Mouse (Mus musculus) adrenal gland, postnatal 14 days (tissue): ENCODE results near the gene Nlk. TPM values are rescaled to one million over a fixed set of nuclear protein-coding genes. Genes with fewer than 3 reads are reported as not detected.
"Not testable (repeated sequence)": the region's sequence is repeated elsewhere in the genome, so short reads cannot be mapped to it uniquely, and the experiment has no call there.

Source experiments
- DNase-seq: peaks from one replicate; pipeline ENCODE4 v3.0.0; 2021; ENCODE audit warnings: mixed read lengths
- total RNA-seq: library from RNA; stranded (reverse); gene quantifications from 2 replicates; pipeline ENCODE4 v1.2.3, GENCODE M21; 2021

Nlk gene
- total RNA-seq, 1 experiment from 2014 or later, result 51.7 TPM

- DNase-seq, result no peak
These were observed 100.4 kb downstream of the Nlk start for GRCm38 (mm10) chr11:78596750-78597149.

GRCm38 (mm10) chr11:78595773-78596172 lies 101.4 kb downstream of the Nlk start:
- no peak for DNase-seq

DNA sequence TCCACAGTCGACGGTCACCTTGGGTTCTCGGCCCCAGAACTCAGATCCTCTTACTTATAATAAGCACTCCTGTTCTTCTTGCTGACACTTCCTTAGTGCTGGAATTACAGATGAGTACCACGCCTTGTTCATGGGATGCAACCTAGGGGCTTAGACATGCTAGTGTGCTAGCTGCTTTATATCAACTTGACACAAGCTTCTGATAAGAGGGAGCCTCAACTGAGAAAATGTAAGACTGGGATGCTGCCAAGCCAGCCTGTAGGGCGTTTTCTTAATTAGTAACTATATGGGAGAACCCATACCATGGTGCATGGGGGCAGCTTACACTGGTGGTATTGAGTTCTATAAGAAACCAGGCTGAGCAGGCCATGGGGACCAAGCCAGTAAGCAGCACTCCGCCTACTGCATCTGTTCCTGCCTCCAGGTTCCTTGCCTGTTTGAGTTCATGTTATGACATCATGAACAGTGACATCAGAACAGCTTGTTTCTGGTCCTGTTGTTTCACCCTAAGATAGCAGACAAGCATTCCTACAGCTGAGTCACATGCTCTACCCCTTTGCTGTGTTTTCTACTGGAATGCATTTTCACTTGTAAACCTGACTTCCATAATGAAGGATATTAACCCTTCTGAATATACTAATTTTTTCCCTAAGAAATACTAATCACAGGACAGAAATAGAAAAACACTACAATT lies 102.8 kb downstream of the Nlk start:
- no peak for DNase-seq

DNA sequence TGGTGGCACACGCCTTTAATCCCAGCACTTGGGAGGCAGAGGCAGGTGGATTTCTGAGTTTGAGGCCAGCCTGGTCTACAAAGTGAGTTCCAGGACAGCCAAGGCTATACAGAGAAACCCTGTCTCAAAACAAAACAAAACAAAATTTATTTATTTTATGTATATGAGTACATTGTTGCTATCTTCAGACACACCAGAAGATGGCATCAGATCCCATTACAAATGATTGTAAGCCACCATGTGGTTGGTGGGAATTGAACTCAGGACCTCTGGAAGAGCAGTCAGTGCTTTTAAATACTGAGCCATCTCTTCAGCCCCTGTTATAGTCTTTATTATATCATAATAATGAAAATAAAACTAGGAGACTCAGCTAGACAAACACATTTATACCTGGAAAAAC lies 109.5 kb downstream of the Nlk start:
- DNase-seq, result not testable (repeated sequence)

- no peak for DNase-seq
These were observed 111.1 kb downstream of the Nlk start for GRCm38 (mm10) chr11:78586099-78586498.

DNA sequence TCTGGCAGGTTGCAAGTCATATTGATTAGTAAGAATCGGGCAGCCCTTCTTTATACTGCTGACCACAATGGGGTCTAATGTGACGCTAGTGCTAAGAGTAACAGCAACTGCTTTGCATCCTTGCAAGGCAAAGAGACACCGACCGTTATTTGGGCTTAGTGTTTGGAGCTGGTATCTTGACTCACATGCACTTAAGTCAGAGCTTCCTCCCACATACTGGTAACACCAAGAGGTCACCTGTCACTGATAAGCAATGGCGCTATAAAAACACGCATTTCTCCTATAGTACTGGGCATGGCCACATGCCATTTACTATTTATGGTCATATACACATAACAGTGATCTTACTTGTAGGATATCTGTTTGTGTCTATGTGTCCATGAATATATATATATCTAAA lies 114.3 kb downstream of the Nlk start:
- DNase-seq, result no peak

GRCm38 (mm10) chr11:78574975-78575374 lies 122.2 kb downstream of the Nlk start:
- no peak for DNase-seq

GRCm38 (mm10) chr11:78574536-78574935 lies 122.6 kb downstream of the Nlk start:
- DNase-seq, result no peak

- not testable (repeated sequence) for DNase-seq
These were observed 123.1 kb downstream of the Nlk start for GRCm38 (mm10) chr11:78574031-78574430.

GRCm38 (mm10) chr11:78571854-78572253 lies 125.3 kb downstream of the Nlk start:
- no peak for DNase-seq

DNA sequence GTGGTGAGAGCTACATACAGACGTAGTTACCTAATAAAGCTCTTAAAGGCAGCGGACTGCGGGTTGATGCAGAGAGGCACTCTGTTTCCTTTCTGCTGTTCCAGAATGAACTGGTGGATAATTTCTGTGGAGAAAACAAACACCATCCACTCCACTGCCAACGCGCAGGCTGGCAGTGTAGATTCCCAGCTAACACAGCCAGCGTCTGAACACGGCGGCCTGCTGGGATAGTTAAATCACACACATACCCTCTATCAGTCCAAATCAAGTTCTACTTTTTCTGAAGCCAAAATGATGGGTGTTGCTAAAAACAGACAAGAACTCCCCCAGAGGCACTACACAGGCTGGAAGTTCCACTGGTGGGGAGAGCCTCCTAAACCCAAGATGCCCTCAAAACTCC lies 125.7 kb downstream of the Nlk start:
- DNase-seq, result no peak

DNA sequence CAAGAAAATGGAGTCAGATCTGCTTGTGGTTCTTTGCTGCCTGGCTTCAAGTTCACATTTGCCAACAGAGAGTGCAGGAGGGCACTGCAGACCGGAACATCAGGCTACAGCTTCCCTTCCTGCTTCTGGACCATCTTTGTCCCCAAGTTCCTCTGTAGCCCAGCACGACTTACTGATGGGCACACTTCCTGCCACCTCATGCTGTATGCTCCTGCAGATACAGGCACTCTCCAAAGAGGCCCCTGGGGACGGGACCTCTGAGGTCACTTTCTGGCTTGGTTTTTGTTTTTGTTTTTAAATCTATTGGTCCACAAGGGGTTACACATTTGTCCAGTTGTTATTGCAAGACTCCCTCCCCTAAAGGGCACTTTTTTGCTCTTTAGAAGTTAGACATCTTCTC lies 127.4 kb downstream of the Nlk start:
- peak; percentile 37 for DNase-seq

DNA sequence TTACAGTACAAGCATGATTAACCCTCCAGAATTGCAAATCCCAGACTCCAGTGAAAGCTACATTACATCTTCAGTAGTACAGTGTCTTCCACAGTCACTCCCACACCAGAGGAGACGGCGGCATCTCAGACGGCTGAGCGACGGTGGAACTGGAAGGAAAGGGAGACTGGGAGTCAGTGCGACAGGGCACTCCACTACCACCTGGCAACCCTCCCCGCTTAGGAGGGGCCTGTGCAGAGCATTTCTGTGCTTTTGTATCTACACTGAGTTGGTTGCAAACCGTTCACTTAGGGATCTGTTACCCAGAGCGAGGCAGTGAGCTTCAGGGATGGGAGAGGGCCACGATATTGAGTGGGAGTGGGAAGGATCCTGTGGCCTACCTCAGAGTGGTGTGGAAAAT lies 128.3 kb downstream of the Nlk start:
- no peak for DNase-seq

DNA sequence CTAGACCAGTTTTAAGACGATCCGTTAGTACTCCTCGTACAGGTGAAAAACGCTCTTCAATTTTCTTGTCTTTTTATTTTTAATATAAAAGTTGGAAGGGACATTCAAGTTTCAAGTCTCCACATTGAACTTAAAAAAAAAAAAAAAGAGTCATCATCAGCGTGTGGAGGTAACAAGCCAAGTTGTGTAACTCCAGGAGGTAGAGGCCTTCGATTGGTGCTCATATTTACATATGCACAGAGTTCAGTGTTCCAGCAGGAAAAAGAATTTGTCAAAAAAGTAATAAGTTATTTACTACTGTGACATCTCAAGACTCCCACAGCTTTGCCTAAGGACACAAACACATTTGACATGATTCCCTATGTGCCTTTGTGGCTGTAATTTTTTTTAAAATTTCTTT lies 129.6 kb downstream of the Nlk start:
- no peak for DNase-seq

GRCm38 (mm10) chr11:78566775-78567174 lies 130.4 kb downstream of the Nlk start:
- DNase-seq, result peak; percentile 31

- DNase-seq, result peak; percentile 85
These were observed 136.7 kb downstream of the Nlk start for GRCm38 (mm10) chr11:78560447-78560846.

DNA sequence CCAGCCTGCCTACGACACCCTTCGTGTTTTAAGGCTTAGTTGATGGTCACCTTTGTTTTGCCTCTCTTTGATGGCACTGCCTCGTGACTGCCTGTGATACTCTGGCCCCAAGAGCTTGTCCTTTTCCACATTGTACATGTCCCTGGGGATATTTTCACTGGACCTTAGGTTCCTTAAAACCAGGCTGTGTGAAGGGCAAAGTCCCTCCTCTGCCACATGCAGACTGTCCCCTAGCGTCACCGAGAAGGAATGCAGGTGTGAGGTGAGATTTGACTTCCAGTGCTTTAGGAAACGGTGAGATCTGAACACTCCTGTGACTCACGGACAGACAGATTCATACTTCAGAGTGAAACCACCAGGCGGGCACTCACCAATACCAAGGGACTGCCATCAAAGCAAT lies 139.9 kb downstream of the Nlk start:
- peak; percentile 23 for DNase-seq

- DNase-seq, result no peak
These were observed 141.1 kb downstream of the Nlk start for GRCm38 (mm10) chr11:78556070-78556469.

- peak; percentile 55 for DNase-seq
These were observed 141.6 kb downstream of the Nlk start for GRCm38 (mm10) chr11:78555623-78556022.

DNA sequence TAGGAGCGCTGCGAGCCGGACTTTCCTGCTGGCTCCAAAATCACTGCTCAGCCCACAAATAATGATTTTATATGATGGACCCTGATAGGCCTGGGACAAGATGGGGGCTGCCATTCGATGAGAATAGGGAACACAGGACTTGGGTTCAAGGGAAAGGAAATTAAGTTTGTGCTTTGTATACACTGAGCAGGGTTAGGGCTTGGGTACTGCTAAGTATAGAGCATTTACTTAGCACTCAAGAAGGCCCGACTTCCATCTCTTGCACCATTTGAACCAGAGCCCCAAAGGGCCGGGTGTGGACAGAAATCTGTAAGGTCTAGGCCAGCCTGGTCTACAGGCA lies 146.1 kb downstream of the Nlk start:
- no peak for DNase-seq

GRCm38 (mm10) chr11:78550168-78551058 lies 146.8 kb downstream of the Nlk start, which contains the start of gene Tmem97:
Tmem97 (minus strand) TSS chr11:78550777.
- peak; percentile 97 for DNase-seq

GRCm38 (mm10) chr11:78549491-78549987 lies 147.6 kb downstream of the Nlk start:
- DNase-seq, result peak; percentile 10

- DNase-seq, result no peak
These were observed 149.3 kb downstream of the Nlk start for GRCm38 (mm10) chr11:78547718-78548460.
